Mouse (Mus musculus) olfactory bulb, adult 2 months (tissue): ENCODE measurements around the gene Plaur.

ENCODE experiments used
- CTCF ChIP-seq: fragments of 200-500 bp; IDR thresholded peaks from 2 replicates; pipeline ENCODE4 v1.5.1; 2012; ENCODE audit warnings: low read depth, mild to moderate bottlenecking, low read length, moderate library complexity; ENCODE audit not compliant: insufficient read depth
- POLR2A ChIP-seq: fragments of 200-500 bp; IDR thresholded peaks from 2 replicates; pipeline ENCODE4 v1.6.1; 2012; ENCODE audit warnings: mild to moderate bottlenecking, low read depth, low read length, moderate library complexity; ENCODE audit not compliant: insufficient read depth

DNA sequence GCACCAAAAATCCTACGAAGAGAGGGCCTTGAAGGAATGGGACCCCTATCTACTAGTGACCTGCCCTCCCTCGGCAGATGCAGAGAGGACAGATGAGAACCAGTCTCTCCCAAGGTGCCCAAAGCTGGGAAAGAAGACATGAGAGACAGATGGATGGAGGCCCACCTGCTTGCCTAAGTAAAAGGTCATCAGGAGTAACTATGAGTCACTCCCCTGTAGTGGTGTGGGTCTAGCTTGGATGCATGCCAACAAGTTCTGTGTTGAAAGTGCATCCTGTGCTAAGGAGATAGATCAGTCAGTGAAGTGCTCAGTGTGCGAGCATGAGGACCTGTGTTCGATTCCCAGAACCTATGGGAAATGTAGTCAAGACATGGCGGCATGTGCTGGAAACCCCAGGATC is 16.6 kb downstream of the Plaur start:
- no peak for TF ChIP-seq CTCF
- no peak for TF ChIP-seq POLR2A
